Mouse (Mus musculus): ENCODE results near the gene Bmp15.

- no peak for TF ChIP-seq CTCF (conservative IDR thresholded peaks at IDR 0.05 in 1 of 2, IDR thresholded peaks at IDR 0.05 in 1 of 2; ENCODE audit: low read depth in 2 of 2, low read length in 2 of 2)
- TF ChIP-seq IRF4 (IDR thresholded peaks at IDR 0.05; ENCODE audit: low read depth, low read length): no peak
- no peak for TF ChIP-seq ZC3H11A (IDR thresholded peaks at IDR 0.05; ENCODE audit: low read depth, low read length)
- TF ChIP-seq USF2 (conservative IDR thresholded peaks at IDR 0.05; ENCODE audit: low read depth, low read length): no peak
- TF ChIP-seq POLR2A (IDR thresholded peaks at IDR 0.05; ENCODE audit: low read depth, low read length): no peak
- TF ChIP-seq EP300 (IDR thresholded peaks at IDR 0.05; ENCODE audit: low read length): no peak
- TF ChIP-seq MXI1 (IDR thresholded peaks at IDR 0.05; ENCODE audit: low read depth, low read length): no peak
- no peak for TF ChIP-seq MEF2A (IDR thresholded peaks at IDR 0.05; ENCODE audit: borderline replicate concordance, low read depth, low read length)
- no peak for TF ChIP-seq JUND (conservative IDR thresholded peaks at IDR 0.05; ENCODE audit: low read depth, low read length)
- TF ChIP-seq NELFE (IDR thresholded peaks at IDR 0.05; ENCODE audit: low read depth, low read length): no peak
- no peak for TF ChIP-seq ZKSCAN1 (IDR thresholded peaks at IDR 0.05; ENCODE audit: borderline replicate concordance, low read depth, low read length)
- TF ChIP-seq CHD1 (IDR thresholded peaks at IDR 0.05; ENCODE audit: low read depth, low read length): no peak
- TF ChIP-seq RAD21 (IDR thresholded peaks at IDR 0.05; ENCODE audit: low read depth, low read length): no peak
- no peak for TF ChIP-seq POLR2AphosphoS2 (IDR thresholded peaks at IDR 0.05; ENCODE audit: low read depth, low read length)
Observed at GRCm38 (mm10) chrX:6356876-6357275, 36.4 kb upstream of the Bmp15 start.
